ENCODE assay signal across 12 mouse cellular contexts in the genomic region with DNA sequence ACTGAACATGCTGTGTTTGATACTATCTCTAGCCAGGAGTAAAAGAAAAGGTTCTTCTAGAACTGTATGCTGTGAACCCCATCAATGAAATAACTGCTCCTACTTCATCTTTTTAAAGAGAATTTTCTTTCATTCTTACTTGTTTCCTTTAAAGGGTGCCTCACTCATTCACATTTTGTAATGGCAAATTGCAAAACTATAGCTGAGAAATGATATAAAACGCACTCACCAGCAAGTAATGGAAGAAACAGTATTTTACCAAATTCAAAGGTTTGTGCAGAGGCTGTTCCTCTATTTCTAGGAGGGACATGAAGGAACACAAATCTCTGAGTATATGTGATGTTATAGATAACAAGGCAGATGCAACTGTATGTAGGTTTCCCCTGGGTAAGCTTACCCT.
A peak's percentile ranks its signal among the peaks of the same experiment; 100 is the strongest.
DNase-seq lines count a peak whose midpoint lies in the region; ATAC-seq and TF ChIP-seq lines count a peak whose summit lies in the region.
"Had no signal": no experiment of that assay in that cellular context is flagged by ENCODE, and none has a peak within 500 bp of the region (broad histone marks: within the 10 kb centered on the region; RNA-seq: fewer than 3 reads in every experiment).

No protein-coding gene starts in this region.

- no peaks in the 10 kb centered on the region for H3K9me3 ChIP-seq in forebrain, embryonic 11.5 days (ENCODE audit: control insufficient read depth, low read length)
- no peaks in the 10 kb centered on the region for H3K9me3 ChIP-seq in hindbrain, embryonic 13.5 days
- no peaks in the 10 kb centered on the region for H3K9me3 ChIP-seq in midbrain, embryonic 15.5 days

- H3K27ac ChIP-seq in forebrain, embryonic 11.5 days (ENCODE audit: low read depth, low read length): no peak overlapping the region; the same call in 1 of the 2 replicates
- peak overlapping the region; percentile 97 for H3K27ac ChIP-seq in hindbrain, embryonic 13.5 days
- H3K27ac ChIP-seq in midbrain, embryonic 15.5 days: peak overlapping the region; percentile 84

- H3K27me3 ChIP-seq in forebrain, embryonic 11.5 days (ENCODE audit: control insufficient read depth, insufficient read depth, low read length): no peaks in the 10 kb centered on the region
- H3K27me3 ChIP-seq in hindbrain, embryonic 13.5 days: no peaks in the 10 kb centered on the region
- H3K27me3 ChIP-seq in midbrain, embryonic 15.5 days (replicated peaks): no peaks in the 10 kb centered on the region

- no peaks in the 10 kb centered on the region for H3K36me3 ChIP-seq in forebrain, embryonic 11.5 days (ENCODE audit: control insufficient read depth, insufficient read depth, low read length)
- 0 out of 2 replicates have a peak, but pooled peaks cover 4% of the 10 kb centered on the region for H3K36me3 ChIP-seq in hindbrain, embryonic 13.5 days
- H3K36me3 ChIP-seq in midbrain, embryonic 15.5 days (replicated peaks): no peaks in the 10 kb centered on the region
- H3K36me3 ChIP-seq: G1E had no signal

- 74% methylated on average over 1 of the region's 1 CpGs for WGBS in forebrain, embryonic 11.5 days
- 33% methylated on average over 1 of the region's 1 CpGs for WGBS in hindbrain, embryonic 13.5 days
- 24% methylated on average over 1 of the region's 1 CpGs for WGBS in midbrain, embryonic 15.5 days

- TF ChIP-seq POLR2A in brain, embryonic 14.5 days (IDR thresholded peaks at IDR 0.05; ENCODE audit: borderline replicate concordance, extremely low read depth, insufficient read depth, insufficient read length, poor library complexity, severe bottlenecking): no peak

- 0 out of 2 replicates have a peak overlapping the region, but pooled peaks have one; percentile 5 for H3K4me3 ChIP-seq in forebrain, embryonic 11.5 days (ENCODE audit: low read depth, low read length)
- H3K4me3 ChIP-seq in hindbrain, embryonic 13.5 days: peak overlapping the region; percentile 54
- peak overlapping the region; percentile 42 for H3K4me3 ChIP-seq in midbrain, embryonic 15.5 days
- H3K4me3 ChIP-seq: heart, adult 2 months had no signal

- DNase-seq in brain, embryonic 14.5 days (ENCODE audit: low read depth): peak; percentile 47
- no peak for DNase-seq in forebrain, embryonic 11.5 days (ENCODE audit: low spot score)
- no peak for DNase-seq in adrenal gland, postnatal 25 days
- DNase-seq in heart, adult 11 months: no peak
- DNase-seq in left cerebral cortex, adult 8-10 months (ENCODE audit: low spot score in 2 of 2): no peak
- DNase-seq: heart, postnatal 36 days; thymus, postnatal 36 days had no signal

- H3K4me2 ChIP-seq in forebrain, embryonic 11.5 days (ENCODE audit: low read depth, low read length, severe bottlenecking): peak overlapping the region; percentile 49; the same call in 1 of the 2 replicates
- peak overlapping the region; percentile 67 for H3K4me2 ChIP-seq in hindbrain, embryonic 13.5 days
- peak overlapping the region; percentile 65 for H3K4me2 ChIP-seq in midbrain, embryonic 15.5 days
- H3K4me2 ChIP-seq: lung, embryonic 14.5 days had no signal

- peaks cover 14% of the 10 kb centered on the region for H3K4me1 ChIP-seq in forebrain, embryonic 11.5 days (replicated peaks; ENCODE audit: control insufficient read depth, insufficient read depth, low read length)
- peaks cover 7% of the 10 kb centered on the region; the same call in 1 of the 2 replicates for H3K4me1 ChIP-seq in hindbrain, embryonic 13.5 days (replicated peaks)
- H3K4me1 ChIP-seq in midbrain, embryonic 15.5 days: peaks cover 6% of the 10 kb centered on the region; the same call in 1 of the 2 replicates

- H3K9ac ChIP-seq in forebrain, embryonic 11.5 days (ENCODE audit: low read length): peak overlapping the region; percentile 32; the same call in 1 of the 2 replicates
- H3K9ac ChIP-seq in hindbrain, embryonic 13.5 days: peak overlapping the region; percentile 87
- peak overlapping the region; percentile 63 for H3K9ac ChIP-seq in midbrain, embryonic 15.5 days
- H3K9ac ChIP-seq: lung, embryonic 14.5 days had no signal

- TF ChIP-seq CTCF in brain, embryonic 14.5 days (IDR thresholded peaks at IDR 0.05; ENCODE audit: borderline replicate concordance, extremely low read depth, insufficient read depth, insufficient read length): no peak

- ATAC-seq in forebrain, embryonic 11.5 days (replicated peaks; ENCODE audit: low FRiP score): no peak
- no peak for ATAC-seq in hindbrain, embryonic 13.5 days (ENCODE audit: low FRiP score)
- ATAC-seq in midbrain, embryonic 15.5 days (replicated peaks): no peak

Comparison
In these comparisons a context has a peak if more than half of its experiments do, and no peak if none do; other contexts are left out.
1. H3K9ac ChIP-seq: peak in every context shown above with its lines; median percentile 87 in hindbrain, embryonic 13.5 days; 63 in midbrain, embryonic 15.5 days; 32 in forebrain, embryonic 11.5 days.